Mouse (Mus musculus) midbrain, embryonic 12.5 days (tissue): ENCODE measurements at regions not wholly inside any gene's neighbourhood (a gene's known extent, or its start where the extent isn't known, plus 50 kb on each side); places are given as distances from the start of the nearest gene placed in this dataset.
A peak's percentile ranks its signal among the peaks of the same experiment; 100 is the strongest.

Experiments used
- ATAC-seq: fragments of 200-750 bp; cut with Nextera tagmentation; 2 replicates; pipeline ENCODE4 v1.8.0; 2017; ENCODE audit warnings: low read depth, moderate TSS enrichment, moderate library complexity; ENCODE audit not compliant: low FRiP score
- H3K27ac ChIP-seq: fragments of 300-500 bp; sonication (generic); replicated peaks from 2 replicates; pipeline ENCODE4 v1.5.1; 2016; ENCODE audit warnings: mild to moderate bottlenecking
- H3K27me3 ChIP-seq: fragments of 300-500 bp; sonication (generic); 2 replicates; pipeline ENCODE4 v1.6.1; 2016; ENCODE audit warnings: mild to moderate bottlenecking
- H3K36me3 ChIP-seq: fragments of 300-500 bp; sonication (generic); 2 replicates; pipeline ENCODE4 v1.6.1; 2016
- H3K4me1 ChIP-seq: fragments of 300-500 bp; sonication (generic); 2 replicates; pipeline ENCODE4 v1.6.1; 2016
- H3K4me2 ChIP-seq: fragments of 300-500 bp; sonication (generic); replicated peaks from 2 replicates; pipeline ENCODE4 v1.6.1; 2016; ENCODE audit warnings: mild to moderate bottlenecking, moderate library complexity
- H3K4me3 ChIP-seq: fragments of 300-500 bp; sonication (generic); 2 replicates; pipeline ENCODE4 v1.5.1; 2016; ENCODE audit warnings: mild to moderate bottlenecking
- H3K9ac ChIP-seq: fragments of 300-500 bp; sonication (generic); replicated peaks from 2 replicates; pipeline ENCODE4 v1.6.1; 2016; ENCODE audit warnings: mild to moderate bottlenecking, moderate library complexity
- H3K9me3 ChIP-seq: fragments of 300-500 bp; sonication (generic); 2 replicates; pipeline ENCODE4 v1.6.1; 2016; ENCODE audit warnings: mild to moderate bottlenecking
- WGBS: fragments of 180-500 bp; shearing (Covaris S2); methylation state at CpG from one replicate; pipeline ENCODE4 v1.1.7; 2016; 5-methylcytosine and 5-hydroxymethylcytosine counted together

- H3K4me1 ChIP-seq, result no peaks in the 10 kb centered on the region
- no peak overlapping the region for H3K4me2 ChIP-seq
- H3K4me3 ChIP-seq, result no peak overlapping the region
- H3K36me3 ChIP-seq, result no peaks in the 10 kb centered on the region
- 86% methylated on average over 3 of the region's 3 CpGs for WGBS
- no peaks in the 10 kb centered on the region for H3K27me3 ChIP-seq
- H3K9ac ChIP-seq, result no peak overlapping the region
- H3K27ac ChIP-seq, result no peak overlapping the region
- no peaks in the 10 kb centered on the region for H3K9me3 ChIP-seq
- no peak for ATAC-seq
Measured at GRCm38 (mm10) chr7:124455659-124456058, 473.0 kb downstream of the Hs3st4 start.

- no peak overlapping the region for H3K4me3 ChIP-seq
- no peak for ATAC-seq
- H3K9me3 ChIP-seq, result no peaks in the 10 kb centered on the region
- no peaks in the 10 kb centered on the region for H3K4me1 ChIP-seq
- 68% methylated on average over 1 of the region's 1 CpGs for WGBS
- no peak overlapping the region for H3K4me2 ChIP-seq
- H3K27me3 ChIP-seq, result no peaks in the 10 kb centered on the region
- no peaks in the 10 kb centered on the region for H3K36me3 ChIP-seq
- H3K27ac ChIP-seq, result no peak overlapping the region
- no peak overlapping the region for H3K9ac ChIP-seq
Measured at GRCm38 (mm10) chr7:124487326-124487725, 504.7 kb downstream of the Hs3st4 start.

GRCm38 (mm10) chr7:124491109-124491793 is 508.6 kb downstream of the Hs3st4 start:
- H3K4me2 ChIP-seq, result no peak overlapping the region
- H3K27me3 ChIP-seq, result no peaks in the 10 kb centered on the region
- H3K27ac ChIP-seq, result no peak overlapping the region
- WGBS, result 68% methylated on average over 3 of the region's 3 CpGs
- H3K4me1 ChIP-seq, result no peaks in the 10 kb centered on the region
- H3K9me3 ChIP-seq, result no peaks in the 10 kb centered on the region
- no peak overlapping the region for H3K9ac ChIP-seq
- H3K4me3 ChIP-seq, result no peak overlapping the region
- no peak for ATAC-seq
- no peaks in the 10 kb centered on the region for H3K36me3 ChIP-seq

GRCm38 (mm10) chr7:124491851-124492390 is 509.3 kb downstream of the Hs3st4 start:
- Histone ChIP-seq H3K27ac (no peak overlapping the region), H3K4me2 (no peak overlapping the region), H3K9me3 (no peaks in the 10 kb centered on the region), H3K27me3 (no peaks in the 10 kb centered on the region), H3K4me1 (no peaks in the 10 kb centered on the region), H3K36me3 (no peaks in the 10 kb centered on the region), H3K9ac (no peak overlapping the region), H3K4me3 (no peak overlapping the region)
- ATAC-seq, result no peak
- WGBS, result 88% methylated on average over 3 of the region's 3 CpGs

GRCm38 (mm10) chr7:124500636-124501035 is 518.0 kb downstream of the Hs3st4 start:
- Histone ChIP-seq H3K9ac (no peak overlapping the region), H3K4me1 (no peaks in the 10 kb centered on the region), H3K36me3 (no peaks in the 10 kb centered on the region), H3K4me2 (no peak overlapping the region), H3K9me3 (no peaks in the 10 kb centered on the region), H3K4me3 (no peak overlapping the region), H3K27me3 (no peaks in the 10 kb centered on the region), H3K27ac (no peak overlapping the region)
- no peak for ATAC-seq
- WGBS, result 77% methylated on average over 3 of the region's 3 CpGs

GRCm38 (mm10) chr7:124502760-124503159 is 520.1 kb downstream of the Hs3st4 start:
- H3K4me3 ChIP-seq, result no peak overlapping the region
- no peaks in the 10 kb centered on the region for H3K9me3 ChIP-seq
- no peak overlapping the region for H3K27ac ChIP-seq
- H3K36me3 ChIP-seq, result no peaks in the 10 kb centered on the region
- H3K4me2 ChIP-seq, result no peak overlapping the region
- no peaks in the 10 kb centered on the region for H3K4me1 ChIP-seq
- no peak for ATAC-seq
- 89% methylated on average over 5 of the region's 5 CpGs for whole genome bisulfite sequencing
- H3K27me3 ChIP-seq, result no peaks in the 10 kb centered on the region
- no peak overlapping the region for H3K9ac ChIP-seq

GRCm38 (mm10) chr7:124549038-124549437 is 566.4 kb downstream of the Hs3st4 start:
- no peaks in the 10 kb centered on the region for H3K27me3 ChIP-seq
- H3K9me3 ChIP-seq, result no peaks in the 10 kb centered on the region
- H3K4me3 ChIP-seq, result no peak overlapping the region
- H3K9ac ChIP-seq, result no peak overlapping the region
- no peak overlapping the region for H3K4me2 ChIP-seq
- H3K36me3 ChIP-seq, result no peaks in the 10 kb centered on the region
- 86% methylated on average over 1 of the region's 1 CpGs for WGBS
- no peak overlapping the region for H3K27ac ChIP-seq
- H3K4me1 ChIP-seq, result no peaks in the 10 kb centered on the region
- ATAC-seq, result no peak

GRCm38 (mm10) chr7:124557213-124557612 is 574.5 kb downstream of the Hs3st4 start:
- Histone ChIP-seq H3K36me3 (no peaks in the 10 kb centered on the region), H3K4me3 (no peak overlapping the region), H3K4me1 (no peaks in the 10 kb centered on the region), H3K9ac (no peak overlapping the region), H3K27ac (no peak overlapping the region), H3K27me3 (no peaks in the 10 kb centered on the region), H3K9me3 (no peaks in the 10 kb centered on the region), H3K4me2 (no peak overlapping the region)
- ATAC-seq, result no peak

- Histone ChIP-seq H3K9me3 (no peaks in the 10 kb centered on the region), H3K9ac (no peak overlapping the region), H3K4me3 (no peak overlapping the region), H3K36me3 (no peaks in the 10 kb centered on the region), H3K4me1 (no peaks in the 10 kb centered on the region), H3K4me2 (no peak overlapping the region), H3K27me3 (no peaks in the 10 kb centered on the region), H3K27ac (no peak overlapping the region)
- ATAC-seq, result no peak
Measured at GRCm38 (mm10) chr7:124570804-124571203, 588.1 kb downstream of the Hs3st4 start.

- WGBS, result 82% methylated on average over 5 of the region's 5 CpGs
- no peaks in the 10 kb centered on the region for H3K9me3 ChIP-seq
- H3K36me3 ChIP-seq, result no peaks in the 10 kb centered on the region
- no peak overlapping the region for H3K4me3 ChIP-seq
- H3K27me3 ChIP-seq, result no peaks in the 10 kb centered on the region
- no peak overlapping the region for H3K4me2 ChIP-seq
- no peak for ATAC-seq
- no peaks in the 10 kb centered on the region for H3K4me1 ChIP-seq
- no peak overlapping the region for H3K27ac ChIP-seq
- no peak overlapping the region for H3K9ac ChIP-seq
Measured at GRCm38 (mm10) chr7:124573666-124574065, 591.0 kb downstream of the Hs3st4 start.

- H3K4me2 ChIP-seq, result no peak overlapping the region
- H3K27ac ChIP-seq, result no peak overlapping the region
- no peaks in the 10 kb centered on the region for H3K9me3 ChIP-seq
- H3K9ac ChIP-seq, result no peak overlapping the region
- H3K27me3 ChIP-seq, result no peaks in the 10 kb centered on the region
- H3K36me3 ChIP-seq, result no peaks in the 10 kb centered on the region
- peaks cover 4% of the 10 kb centered on the region; the same call in 1 of the 2 replicates for H3K4me1 ChIP-seq
- no peak overlapping the region for H3K4me3 ChIP-seq
- ATAC-seq, result no peak
- 94% methylated on average over 2 of the region's 2 CpGs for WGBS
Measured at GRCm38 (mm10) chr7:124581342-124581741, 598.7 kb downstream of the Hs3st4 start.

GRCm38 (mm10) chr7:124585296-124585695 is 602.6 kb downstream of the Hs3st4 start:
- Histone ChIP-seq H3K4me2 (no peak overlapping the region), H3K36me3 (no peaks in the 10 kb centered on the region), H3K9me3 (no peaks in the 10 kb centered on the region), H3K4me3 (no peak overlapping the region), H3K27me3 (no peaks in the 10 kb centered on the region), H3K27ac (no peak overlapping the region), H3K4me1 (peaks cover 4% of the 10 kb centered on the region; the same call in 1 of the 2 replicates), H3K9ac (no peak overlapping the region)
- 23% methylated on average over 1 of the region's 1 CpGs for WGBS
- 0 out of 2 replicates have a peak, but pooled peaks have one; percentile 12 for ATAC-seq

- H3K9ac ChIP-seq, result no peak overlapping the region
- no peak for ATAC-seq
- no peak overlapping the region for H3K4me3 ChIP-seq
- no peaks in the 10 kb centered on the region for H3K9me3 ChIP-seq
- no peaks in the 10 kb centered on the region for H3K4me1 ChIP-seq
- H3K36me3 ChIP-seq, result no peaks in the 10 kb centered on the region
- no peaks in the 10 kb centered on the region for H3K27me3 ChIP-seq
- H3K27ac ChIP-seq, result no peak overlapping the region
- no peak overlapping the region for H3K4me2 ChIP-seq
Measured at GRCm38 (mm10) chr7:124591369-124591768, 608.7 kb downstream of the Hs3st4 start.
